Mouse (Mus musculus): ENCODE measurements around the gene C130060K24Rik. TPM values are rescaled to one million over a fixed set of nuclear protein-coding genes. Genes with fewer than 3 reads are reported as not detected.

The C130060K24Rik gene
- polyA plus RNA-seq, 1 experiment = not detected

Other genes with a start within 250 kb of the C130060K24Rik start
- 1.3 and 2.0 TPM in 2 replicates for gene Hpgds, start 236.2 kb upstream of the C130060K24Rik start, polyA plus RNA-seq (2012; ENCODE audit: insufficient read depth, insufficient read length, missing spikeins)
- 1.5 TPM in 1 of 2 replicates, not detected in the other for gene Tnip3, start 144.2 kb downstream of the C130060K24Rik start, polyA plus RNA-seq (2012; ENCODE audit: insufficient read depth, insufficient read length, missing spikeins)

Measured in brown adipose tissue, adult 24 weeks (tissue).